Mouse (Mus musculus) midbrain, embryonic 14.5 days (tissue): ENCODE measurements at regions not wholly inside any gene's neighbourhood (a gene's known extent, or its start where the extent isn't known, plus 50 kb on each side); places are given as distances from the start of the nearest gene placed in this dataset.
A peak's percentile ranks its signal among the peaks of the same experiment; 100 is the strongest.

Experiments used
- ATAC-seq: fragments of 200-750 bp; cut with Nextera tagmentation; 2 replicates; pipeline ENCODE4 v1.8.0; 2017; ENCODE audit warnings: moderate number of reproducible peaks, moderate library complexity; ENCODE audit not compliant: low FRiP score, low TSS enrichment
- DNase-seq: peaks from one replicate; pipeline ENCODE4 v3.0.0-alpha.2; 2015
- H3K27ac ChIP-seq: fragments of 300-500 bp; sonication (generic); replicated peaks from 2 replicates; pipeline ENCODE4 v1.5.1; 2014; ENCODE audit warnings: mild to moderate bottlenecking, low read depth, low read length, moderate library complexity
- H3K27me3 ChIP-seq: fragments of 300-500 bp; sonication (generic); 2 replicates; pipeline ENCODE4 v1.6.1; 2014; ENCODE audit warnings: low read length, control low read depth, mixed read lengths; ENCODE audit not compliant: control insufficient read depth, insufficient read depth
- H3K36me3 ChIP-seq: fragments of 300-500 bp; sonication (generic); 2 replicates; pipeline ENCODE4 v1.6.1; 2014; ENCODE audit warnings: low read length, control low read depth; ENCODE audit not compliant: control insufficient read depth, insufficient read depth
- H3K4me1 ChIP-seq: fragments of 300-500 bp; sonication (generic); 2 replicates; pipeline ENCODE4 v1.6.1; 2014; ENCODE audit warnings: mild to moderate bottlenecking, antibody characterized with exemption, low read length, control low read depth; ENCODE audit not compliant: control insufficient read depth, insufficient read depth
- H3K4me2 ChIP-seq: fragments of 300-500 bp; sonication (generic); 2 replicates; pipeline ENCODE4 v1.6.1; 2014; ENCODE audit warnings: mild to moderate bottlenecking, low read length, moderate library complexity
- H3K4me3 ChIP-seq: fragments of 300-500 bp; sonication (generic); replicated peaks from 2 replicates; pipeline ENCODE4 v1.5.1; 2014; ENCODE audit warnings: low read depth, low read length
- H3K9ac ChIP-seq: fragments of 300-500 bp; sonication (generic); replicated peaks from 2 replicates; pipeline ENCODE4 v1.6.1; 2014; ENCODE audit warnings: mild to moderate bottlenecking, low read length, moderate library complexity
- H3K9me3 ChIP-seq: fragments of 300-500 bp; sonication (generic); 2 replicates; pipeline ENCODE4 v1.6.1; 2016; ENCODE audit warnings: low read length, control low read depth, mixed read lengths; ENCODE audit not compliant: control insufficient read depth
- WGBS: fragments of 180-500 bp; shearing (Covaris S2); extraction: QIAGEN DNeasy Blood & Tissue Kit; methylation state at CpG from one replicate; pipeline ENCODE4 v1.1.7; 2014; 5-methylcytosine and 5-hydroxymethylcytosine counted together

- H3K9ac ChIP-seq, result no peak overlapping the region
- H3K4me3 ChIP-seq, result no peak overlapping the region
- ATAC-seq (no peak), DNase-seq (no peak)
- no peak overlapping the region for H3K4me2 ChIP-seq
- no peaks in the 10 kb centered on the region for H3K27me3 ChIP-seq
- no peaks in the 10 kb centered on the region for H3K4me1 ChIP-seq
- no peaks in the 10 kb centered on the region for H3K9me3 ChIP-seq
- WGBS, result 96% methylated on average over 8 of the region's 8 CpGs
- no peak overlapping the region for H3K27ac ChIP-seq
- no peaks in the 10 kb centered on the region for H3K36me3 ChIP-seq
Observed at GRCm38 (mm10) chr12:107833001-107833400, 170.4 kb downstream of the Bcl11b start.

GRCm38 (mm10) chr12:107834512-107834911, 168.9 kb downstream of the Bcl11b start:
- H3K36me3 ChIP-seq, result no peaks in the 10 kb centered on the region
- no peaks in the 10 kb centered on the region for H3K9me3 ChIP-seq
- ATAC-seq (no peak), DNase-seq (no peak)
- no peak overlapping the region for H3K4me3 ChIP-seq
- H3K27me3 ChIP-seq, result no peaks in the 10 kb centered on the region
- no peak overlapping the region for H3K27ac ChIP-seq
- H3K4me1 ChIP-seq, result no peaks in the 10 kb centered on the region
- 87% methylated on average over 5 of the region's 5 CpGs for WGBS
- H3K9ac ChIP-seq, result no peak overlapping the region
- H3K4me2 ChIP-seq, result no peak overlapping the region

DNA sequence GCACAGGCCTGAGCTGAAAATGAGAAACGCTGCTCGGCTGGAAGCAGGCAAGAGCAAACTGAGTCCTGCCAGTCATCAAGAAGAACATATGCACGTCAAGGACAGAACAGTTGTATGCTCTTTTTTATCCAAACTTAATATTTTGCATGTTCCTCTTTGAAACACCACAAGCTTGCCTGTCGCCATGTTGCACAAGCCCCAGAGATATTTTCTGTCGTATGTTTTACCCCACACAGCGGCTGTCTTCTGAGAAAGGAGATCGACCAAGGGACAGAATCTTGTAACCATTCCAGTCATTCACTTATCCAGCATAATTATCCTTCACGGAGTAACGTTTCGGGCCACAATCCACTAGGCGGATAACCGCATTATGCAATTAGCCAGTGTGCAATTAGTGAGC, 165.7 kb downstream of the Bcl11b start:
- Histone ChIP-seq H3K4me2 (no peak overlapping the region), H3K27ac (no peak overlapping the region), H3K4me3 (no peak overlapping the region), H3K27me3 (no peaks in the 10 kb centered on the region), H3K36me3 (no peaks in the 10 kb centered on the region), H3K9ac (no peak overlapping the region), H3K9me3 (no peaks in the 10 kb centered on the region), H3K4me1 (no peaks in the 10 kb centered on the region)
- DNase-seq, result no peak
- 94% methylated on average over 12 of the region's 12 CpGs for WGBS
- ATAC-seq, result no peak

GRCm38 (mm10) chr12:107844631-107845030, 158.8 kb downstream of the Bcl11b start:
- Histone ChIP-seq H3K36me3 (no peaks in the 10 kb centered on the region), H3K4me3 (no peak overlapping the region), H3K27ac (no peak overlapping the region), H3K4me1 (no peaks in the 10 kb centered on the region), H3K4me2 (no peak overlapping the region), H3K27me3 (no peaks in the 10 kb centered on the region), H3K9me3 (no peaks in the 10 kb centered on the region), H3K9ac (no peak overlapping the region)
- 89% methylated on average over 5 of the region's 5 CpGs for WGBS
- DNase-seq, result no peak
- ATAC-seq, result no peak

DNA sequence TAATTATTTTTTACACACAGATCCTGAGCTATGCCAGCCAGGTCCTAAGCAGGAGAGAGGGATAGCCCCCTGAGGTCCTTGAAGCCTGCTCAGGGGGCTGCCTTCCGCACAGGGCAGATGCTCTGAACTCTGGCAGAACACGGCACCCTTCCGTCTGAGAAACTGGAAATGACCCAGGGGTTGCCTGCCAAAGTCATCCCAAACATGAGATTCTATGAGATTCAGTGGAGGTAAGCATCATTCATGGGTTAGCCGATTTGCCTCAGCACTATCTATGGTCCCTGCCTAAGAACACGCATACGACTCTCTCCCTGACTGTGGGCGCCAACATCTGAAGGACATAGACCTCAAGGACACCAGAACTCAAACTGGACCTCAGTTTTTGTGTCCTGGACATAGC, 152.8 kb downstream of the Bcl11b start:
- Histone ChIP-seq H3K9me3 (no peaks in the 10 kb centered on the region), H3K27ac (no peak overlapping the region), H3K27me3 (no peaks in the 10 kb centered on the region), H3K9ac (no peak overlapping the region), H3K4me1 (no peaks in the 10 kb centered on the region), H3K36me3 (no peaks in the 10 kb centered on the region), H3K4me2 (no peak overlapping the region), H3K4me3 (no peak overlapping the region)
- DNase-seq (no peak), ATAC-seq (no peak)
- WGBS, result 95% methylated on average over 7 of the region's 7 CpGs

- Histone ChIP-seq H3K27ac (no peak overlapping the region), H3K27me3 (no peaks in the 10 kb centered on the region), H3K4me3 (no peak overlapping the region), H3K4me1 (no peaks in the 10 kb centered on the region), H3K36me3 (no peaks in the 10 kb centered on the region), H3K4me2 (no peak overlapping the region), H3K9me3 (no peaks in the 10 kb centered on the region), H3K9ac (no peak overlapping the region)
- WGBS, result 73% methylated on average over 7 of the region's 7 CpGs
- ATAC-seq (no peak), DNase-seq (no peak)
Observed at GRCm38 (mm10) chr12:107852921-107853320, 150.5 kb downstream of the Bcl11b start.

GRCm38 (mm10) chr12:107855547-107855946, 147.9 kb downstream of the Bcl11b start:
- DNase-seq, result no peak
- Histone ChIP-seq H3K4me1 (peaks cover 5% of the 10 kb centered on the region; the same call in 1 of the 2 replicates), H3K36me3 (no peaks in the 10 kb centered on the region), H3K4me2 (no peak overlapping the region), H3K4me3 (no peak overlapping the region), H3K27me3 (no peaks in the 10 kb centered on the region), H3K9me3 (no peaks in the 10 kb centered on the region), H3K27ac (no peak overlapping the region), H3K9ac (no peak overlapping the region)
- WGBS, result 89% methylated on average over 4 of the region's 4 CpGs
- ATAC-seq, result no peak

DNA sequence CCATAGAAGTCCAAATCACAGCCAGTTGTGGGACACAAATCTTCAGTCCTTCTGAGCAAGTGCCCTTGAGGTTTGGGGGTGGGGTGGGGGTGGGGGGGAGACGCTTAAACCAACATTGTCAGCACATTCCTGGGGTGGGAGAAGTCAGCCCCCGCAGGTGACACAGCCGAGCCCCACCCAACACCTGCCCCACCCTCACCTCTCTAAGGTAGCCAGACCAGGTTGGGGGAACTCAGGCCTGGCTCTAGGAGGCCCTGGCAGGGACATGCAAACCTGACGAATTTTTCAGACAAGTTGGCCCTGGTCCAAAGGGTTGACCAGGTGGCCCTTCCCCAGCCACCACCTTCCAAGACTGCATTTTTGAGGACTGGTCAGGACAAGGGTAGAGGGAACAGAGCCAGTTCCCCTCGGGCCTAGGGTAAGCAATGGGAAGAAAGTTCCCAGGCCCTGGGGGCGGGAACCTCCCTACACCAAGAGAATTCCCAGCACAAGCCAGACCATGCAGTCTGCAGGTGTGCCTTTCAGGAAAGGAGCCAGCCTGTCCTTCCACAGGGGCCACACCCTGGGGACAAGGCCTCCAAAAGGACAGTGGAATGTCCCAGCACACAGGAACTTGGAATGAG, 146.9 kb downstream of the Bcl11b start:
- Histone ChIP-seq H3K4me1 (peaks cover 5% of the 10 kb centered on the region; the same call in 1 of the 2 replicates), H3K27me3 (no peaks in the 10 kb centered on the region), H3K4me2 (no peak overlapping the region), H3K9ac (no peak overlapping the region), H3K4me3 (no peak overlapping the region), H3K36me3 (no peaks in the 10 kb centered on the region), H3K27ac (no peak overlapping the region), H3K9me3 (no peaks in the 10 kb centered on the region)
- DNase-seq, result no peak
- ATAC-seq, result no peak
- 78% methylated on average over 6 of the region's 6 CpGs for WGBS

DNA sequence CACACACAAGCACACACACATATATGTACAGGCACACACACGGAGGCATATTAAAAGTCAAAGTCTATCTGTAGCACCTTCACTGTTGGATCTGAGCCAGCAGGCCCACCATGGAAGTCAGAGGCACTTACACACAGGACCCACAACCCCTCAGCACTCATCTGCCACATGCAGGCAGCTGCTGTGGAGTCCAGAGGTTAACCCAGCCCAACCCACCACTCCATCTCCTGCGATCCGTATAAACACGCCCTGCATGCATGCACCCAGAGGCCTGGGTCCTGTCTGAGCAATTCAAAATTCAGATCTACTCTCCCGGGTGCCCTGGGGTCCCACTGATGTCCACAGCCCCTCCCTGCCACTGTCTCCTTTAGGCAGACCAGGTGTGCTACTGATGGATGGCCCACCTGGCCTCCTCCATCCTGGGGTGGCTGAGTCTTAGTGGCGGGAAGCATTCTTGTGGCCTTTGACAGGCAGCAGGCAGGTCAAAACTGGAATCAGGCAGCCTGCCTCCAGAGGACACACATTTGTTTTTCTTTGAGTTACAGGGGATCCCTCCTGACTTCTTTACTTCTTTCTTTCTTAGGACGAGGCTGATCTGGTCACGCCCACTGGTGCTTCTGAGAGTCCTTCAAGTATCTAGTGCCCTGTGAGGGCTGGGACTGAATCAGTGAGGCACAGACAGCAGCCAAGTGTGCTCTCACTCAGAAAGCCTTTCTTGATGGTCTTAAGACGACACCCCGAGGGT, 144.7 kb downstream of the Bcl11b start:
- Histone ChIP-seq H3K9me3 (no peaks in the 10 kb centered on the region), H3K27me3 (no peaks in the 10 kb centered on the region), H3K27ac (no peak overlapping the region), H3K4me3 (no peak overlapping the region), H3K4me2 (no peak overlapping the region), H3K4me1 (peaks cover 5% of the 10 kb centered on the region; the same call in 1 of the 2 replicates), H3K9ac (no peak overlapping the region), H3K36me3 (no peaks in the 10 kb centered on the region)
- DNase-seq (peak; percentile 20), ATAC-seq (no peak)
- 53% methylated on average over 10 of the region's 10 CpGs for WGBS
